Mouse (Mus musculus): ENCODE data around the gene Mblac2. TPM values are rescaled to one million over a fixed set of nuclear protein-coding genes. Genes with fewer than 3 reads are reported as not detected.

Mblac2 gene
- total RNA-seq, 2 experiments from 2014 or later: 22.7 to 24.6 TPM

- no peak for DNase-seq (ENCODE audit: low spot score in 2 of 2)
- intact Hi-C loops (cut with DNase I): no loop called here
Observed at GRCm38 (mm10) chr13:81790160-81790559, 79.0 kb downstream of the Mblac2 start.

GRCm38 (mm10) chr13:81791861-81792260 lies 80.7 kb downstream of the Mblac2 start:
- intact Hi-C loops (cut with DNase I): no loop called here
- DNase-seq (ENCODE audit: low spot score in 2 of 2): no peak

- DNase-seq (ENCODE audit: low spot score in 2 of 2): no peak
- intact Hi-C loops (cut with DNase I): no loop called here
Observed at GRCm38 (mm10) chr13:81793850-81794249, 82.7 kb downstream of the Mblac2 start.

- DNase-seq (ENCODE audit: low spot score in 2 of 2): no peak
- intact Hi-C loops (cut with DNase I): no loop called here
Observed at GRCm38 (mm10) chr13:81801121-81801520, 90.0 kb downstream of the Mblac2 start.

Other genes with a start within 250 kb of the Mblac2 start
- gene Adgrv1, start 78.2 kb upstream of the Mblac2 start, total RNA-seq (2021): 1 to 10 TPM; 1.4 to 1.6 TPM
- 10 to 100 TPM in 1 of 2 experiments, 1 to 10 TPM in 1; 9.4 to 10.6 TPM for gene Lysmd3, start 53.7 kb upstream of the Mblac2 start, total RNA-seq (2021)
- 1 to 10 TPM; 3.6 to 4.0 TPM for gene Polr3g, start 328 bp upstream of the Mblac2 start, total RNA-seq (2021)
- 100 to 1,000 TPM; 117 to 121 TPM for gene Cetn3, start 71.7 kb downstream of the Mblac2 start, total RNA-seq (2021)

Data from left cerebral cortex, postnatal 25 days (tissue).